Mouse (Mus musculus): ENCODE measurements around the gene Cnnm2. TPM values are rescaled to one million over a fixed set of nuclear protein-coding genes. Genes with fewer than 3 reads are reported as not detected.

The Cnnm2 gene
- polyA plus RNA-seq, 1 experiment from 2014 or later, result 2.4 TPM

Other genes with a start within 250 kb of the Cnnm2 start
- gene Arl3, start 188.4 kb upstream of the Cnnm2 start, polyA plus RNA-seq (2015; fragmentation: Nextera tagmentation; extraction: Ambion mirVana), result 86.9 and 91.8 TPM in 2 replicates
- gene Sfxn2, start 188.2 kb upstream of the Cnnm2 start, polyA plus RNA-seq (2015; fragmentation: Nextera tagmentation; extraction: Ambion mirVana), result 8.8 and 10.9 TPM in 2 replicates
- gene Wbp1l, start 162.5 kb upstream of the Cnnm2 start, polyA plus RNA-seq (2015; fragmentation: Nextera tagmentation; extraction: Ambion mirVana), result 51.6 and 58.6 TPM in 2 replicates
- 0.89 and 1.2 TPM in 2 replicates for gene Cyp17a1, start 88.4 kb upstream of the Cnnm2 start, polyA plus RNA-seq (2015; fragmentation: Nextera tagmentation; extraction: Ambion mirVana)
- 15.5 and 15.7 TPM in 2 replicates for gene Borcs7, start 71.7 kb upstream of the Cnnm2 start, polyA plus RNA-seq (2015; fragmentation: Nextera tagmentation; extraction: Ambion mirVana)
- gene As3mt, start 54.1 kb upstream of the Cnnm2 start, polyA plus RNA-seq (2015; fragmentation: Nextera tagmentation; extraction: Ambion mirVana), result 43.3 and 48.3 TPM in 2 replicates

Data from heart, embryonic 15.5 days (tissue).